In the genomic region with DNA sequence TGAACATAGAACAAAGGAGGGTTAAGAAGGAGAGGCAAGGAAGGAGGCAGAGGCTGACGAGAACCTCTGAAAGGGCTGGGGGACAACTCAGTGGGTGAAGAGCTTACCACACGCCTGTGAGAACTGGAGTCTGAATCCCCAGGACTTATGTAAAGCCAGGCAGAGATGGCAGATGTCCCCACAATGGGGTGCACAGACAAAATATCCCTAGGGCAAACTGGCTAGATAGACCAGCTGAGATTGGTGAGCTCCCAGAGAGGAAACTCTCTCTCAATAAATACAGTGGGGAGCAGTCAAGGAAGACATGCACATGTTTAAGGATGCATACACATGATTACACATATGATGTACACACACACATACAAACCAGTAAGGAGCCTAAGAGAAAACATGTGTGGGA, we compare ENCODE assay signal across 29 mouse cellular contexts. TPM values are rescaled to one million over a fixed set of nuclear protein-coding genes. Genes with fewer than 3 reads are reported as not detected.
DNase-seq lines count a peak whose midpoint lies in the region; ATAC-seq lines count a peak whose summit lies in the region.
"Had no signal": no experiment of that assay in that cellular context is flagged by ENCODE, and none has a peak within 500 bp of the region (broad histone marks: within the 10 kb centered on the region; RNA-seq: fewer than 3 reads in every experiment).

No protein-coding gene starts in this region.

- peaks cover 17% of the 10 kb centered on the region for H3K4me1 ChIP-seq in forebrain, embryonic 12.5 days
- no peaks in the 10 kb centered on the region for H3K4me1 ChIP-seq in forebrain, embryonic 11.5 days (replicated peaks; ENCODE audit: control insufficient read depth, insufficient read depth, low read length)
- no peaks in the 10 kb centered on the region for H3K4me1 ChIP-seq in midbrain, embryonic 11.5 days (ENCODE audit: control insufficient read depth, insufficient read depth, low read length)
- no peaks in the 10 kb centered on the region for H3K4me1 ChIP-seq in midbrain, embryonic 16.5 days (ENCODE audit: control insufficient read depth, insufficient read depth, low read length)
- H3K4me1 ChIP-seq in limb, embryonic 10.5 days, result peaks cover 43% of the 10 kb centered on the region

- ATAC-seq in forebrain, embryonic 12.5 days (ENCODE audit: low FRiP score), result no peak
- ATAC-seq in forebrain, embryonic 11.5 days (replicated peaks; ENCODE audit: low FRiP score), result no peak
- no peak for ATAC-seq in midbrain, embryonic 11.5 days (ENCODE audit: low FRiP score)
- ATAC-seq in midbrain, embryonic 16.5 days, result no peak
- ATAC-seq: intestine, embryonic 16.5 days; Patski had no signal

- H3K9me3 ChIP-seq in forebrain, embryonic 12.5 days, result no peaks in the 10 kb centered on the region
- H3K9me3 ChIP-seq in forebrain, embryonic 11.5 days (ENCODE audit: control insufficient read depth, low read length), result no peaks in the 10 kb centered on the region
- no peaks in the 10 kb centered on the region for H3K9me3 ChIP-seq in midbrain, embryonic 11.5 days (ENCODE audit: control insufficient read depth, low read length)
- no peaks in the 10 kb centered on the region for H3K9me3 ChIP-seq in midbrain, embryonic 16.5 days (replicated peaks; ENCODE audit: control insufficient read depth, low read length, poor library complexity, severe bottlenecking)
- no peaks in the 10 kb centered on the region for H3K9me3 ChIP-seq in limb, embryonic 10.5 days (replicated peaks)
- H3K9me3 ChIP-seq: embryonic facial prominence, embryonic 15.5 days; heart, embryonic 15.5 days; hindbrain, embryonic 15.5 days had no signal

- H3K4me3 ChIP-seq in forebrain, embryonic 12.5 days (replicated peaks), result no peak overlapping the region
- no peak overlapping the region for H3K4me3 ChIP-seq in forebrain, embryonic 11.5 days (ENCODE audit: low read depth, low read length)
- H3K4me3 ChIP-seq in midbrain, embryonic 11.5 days (ENCODE audit: low read depth, low read length), result no peak overlapping the region
- no peak overlapping the region for H3K4me3 ChIP-seq in midbrain, embryonic 16.5 days (ENCODE audit: low read depth, low read length)
- no peak overlapping the region for H3K4me3 ChIP-seq in limb, embryonic 10.5 days
- H3K4me3 ChIP-seq: embryonic facial prominence, embryonic 15.5 days; gastrocnemius, adult 2 months; heart, embryonic 15.5 days; hindbrain, embryonic 15.5 days had no signal

- H3K27me3 ChIP-seq in forebrain, embryonic 12.5 days, result no peaks in the 10 kb centered on the region
- H3K27me3 ChIP-seq in forebrain, embryonic 11.5 days (ENCODE audit: control insufficient read depth, insufficient read depth, low read length), result no peaks in the 10 kb centered on the region
- H3K27me3 ChIP-seq in midbrain, embryonic 11.5 days (ENCODE audit: control insufficient read depth, insufficient read depth, low read length), result no peaks in the 10 kb centered on the region
- no peaks in the 10 kb centered on the region for H3K27me3 ChIP-seq in midbrain, embryonic 16.5 days (ENCODE audit: control insufficient read depth, insufficient read depth, low read depth, low read length)
- no peaks in the 10 kb centered on the region for H3K27me3 ChIP-seq in limb, embryonic 10.5 days (ENCODE audit: low read depth, poor library complexity, severe bottlenecking)
- H3K27me3 ChIP-seq: embryonic facial prominence, embryonic 15.5 days; heart, embryonic 15.5 days; hindbrain, embryonic 15.5 days; Patski had no signal

- H3K36me3 ChIP-seq in forebrain, embryonic 12.5 days (replicated peaks), result no peaks in the 10 kb centered on the region
- no peaks in the 10 kb centered on the region for H3K36me3 ChIP-seq in forebrain, embryonic 11.5 days (ENCODE audit: control insufficient read depth, insufficient read depth, low read length)
- H3K36me3 ChIP-seq in midbrain, embryonic 11.5 days (ENCODE audit: control insufficient read depth, insufficient read depth, low read length), result no peaks in the 10 kb centered on the region
- H3K36me3 ChIP-seq in midbrain, embryonic 16.5 days (ENCODE audit: control insufficient read depth, insufficient read depth, low read length), result no peaks in the 10 kb centered on the region
- no peaks in the 10 kb centered on the region for H3K36me3 ChIP-seq in limb, embryonic 10.5 days
- H3K36me3 ChIP-seq: embryonic facial prominence, embryonic 15.5 days; heart, embryonic 15.5 days; hindbrain, embryonic 15.5 days had no signal

- H3K9ac ChIP-seq in forebrain, embryonic 12.5 days, result no peak overlapping the region
- H3K9ac ChIP-seq in forebrain, embryonic 11.5 days (ENCODE audit: low read length), result no peak overlapping the region
- no peak overlapping the region for H3K9ac ChIP-seq in midbrain, embryonic 11.5 days (ENCODE audit: low read length)
- no peak overlapping the region for H3K9ac ChIP-seq in midbrain, embryonic 16.5 days (ENCODE audit: low read depth, low read length)
- H3K9ac ChIP-seq: embryonic facial prominence, embryonic 15.5 days; heart, embryonic 15.5 days; hindbrain, embryonic 15.5 days had no signal

- H3K27ac ChIP-seq in forebrain, embryonic 12.5 days, result 0 out of 2 replicates have a peak overlapping the region, but pooled peaks have one; percentile 19
- no peak overlapping the region for H3K27ac ChIP-seq in forebrain, embryonic 11.5 days (ENCODE audit: low read depth, low read length)
- no peak overlapping the region for H3K27ac ChIP-seq in midbrain, embryonic 11.5 days (ENCODE audit: low read depth, low read length)
- H3K27ac ChIP-seq in midbrain, embryonic 16.5 days (ENCODE audit: low read length), result no peak overlapping the region
- peak overlapping the region; percentile 82 for H3K27ac ChIP-seq in limb, embryonic 10.5 days
- H3K27ac ChIP-seq: embryonic facial prominence, embryonic 15.5 days; gastrocnemius, adult 2 months; heart, embryonic 15.5 days; hindbrain, embryonic 15.5 days had no signal

- intact Hi-C loops in gastrocnemius, postnatal 36 days (cut with DNase I), result loop anchor here (2.0 kb wide), 1 partner anchor 57 kb away; no protein-coding TSS in a partner anchor

- no peak overlapping the region for H3K4me2 ChIP-seq in forebrain, embryonic 12.5 days
- H3K4me2 ChIP-seq in forebrain, embryonic 11.5 days (ENCODE audit: low read depth, low read length, severe bottlenecking), result no peak overlapping the region
- no peak overlapping the region for H3K4me2 ChIP-seq in midbrain, embryonic 11.5 days
- H3K4me2 ChIP-seq in midbrain, embryonic 16.5 days (ENCODE audit: low read length), result no peak overlapping the region
- H3K4me2 ChIP-seq: embryonic facial prominence, embryonic 15.5 days; heart, embryonic 15.5 days; hindbrain, embryonic 15.5 days; liver, embryonic 11.5 days had no signal

- 10% methylated on average over 2 of the region's 2 CpGs for WGBS in forebrain, embryonic 12.5 days
- 38% methylated on average over 2 of the region's 2 CpGs for WGBS in forebrain, embryonic 11.5 days
- 22% methylated on average over 2 of the region's 2 CpGs for WGBS in midbrain, embryonic 11.5 days
- WGBS in midbrain, embryonic 16.5 days, result 7% methylated on average over 2 of the region's 2 CpGs
- 59% methylated on average over 2 of the region's 2 CpGs for WGBS in limb, embryonic 10.5 days

- no peak for DNase-seq in forebrain, embryonic 11.5 days (ENCODE audit: low spot score)
- DNase-seq in midbrain, embryonic 11.5 days (ENCODE audit: low spot score, missing footprints), result peak; percentile 75
- no peak for DNase-seq in limb, embryonic 10.5 days (ENCODE audit: low spot score)
- no peak for DNase-seq in gastrocnemius, postnatal 36 days
- DNase-seq in right cerebral cortex, postnatal 10 days (ENCODE audit: low spot score in 2 of 2), result no peak
- DNase-seq: adrenal gland, postnatal 36 days; gastrocnemius, adult 2 months; heart, postnatal 36 days; kidney, adult 9 months; kidney, postnatal 14 days; left cerebral cortex, postnatal 4 days; thymus, adult 2 months had no signal

RNA-seq across cellular contexts. Expression of a gene that starts 10.0 kb away (rescaled TPM):
- 0.29 and 0.47 TPM in 2 replicates for polyA plus RNA-seq in forebrain, embryonic 12.5 days (2016; fragmentation: Nextera tagmentation; extraction: Ambion mirVana)
- 0.31 and 0.33 TPM in 2 replicates for polyA plus RNA-seq in forebrain, embryonic 11.5 days (2014; fragmentation: Nextera tagmentation; extraction: Ambion mirVana)
- 0.18 and 0.50 TPM in 2 replicates for polyA plus RNA-seq in midbrain, embryonic 11.5 days (2014; fragmentation: Nextera tagmentation; extraction: Ambion mirVana)
- polyA plus RNA-seq in midbrain, embryonic 16.5 days (2015; fragmentation: Nextera tagmentation; extraction: Ambion mirVana), result 1.3 and 1.5 TPM in 2 replicates
- polyA plus RNA-seq in limb, embryonic 10.5 days (2016; fragmentation: Nextera tagmentation; extraction: Ambion mirVana), result 0.04 TPM in 1 of 2 replicates, not detected in the other
- total RNA-seq in gastrocnemius, postnatal 36 days (2021), result not detected
- total RNA-seq: ES-E14; megakaryocyte, adult 5-6 weeks had no signal
- polyA plus RNA-seq: liver, embryonic 11.5 days; Patski had no signal

RNA-seq across cellular contexts. Expression of a gene that starts 11.4 kb away (rescaled TPM):
- not detected in 2 replicates for polyA plus RNA-seq in forebrain, embryonic 12.5 days (2016; fragmentation: Nextera tagmentation; extraction: Ambion mirVana)
- not detected in 2 replicates for polyA plus RNA-seq in forebrain, embryonic 11.5 days (2014; fragmentation: Nextera tagmentation; extraction: Ambion mirVana)
- polyA plus RNA-seq in midbrain, embryonic 11.5 days (2014; fragmentation: Nextera tagmentation; extraction: Ambion mirVana), result not detected in 2 replicates
- not detected in 2 replicates for polyA plus RNA-seq in midbrain, embryonic 16.5 days (2015; fragmentation: Nextera tagmentation; extraction: Ambion mirVana)
- polyA plus RNA-seq in limb, embryonic 10.5 days (2016; fragmentation: Nextera tagmentation; extraction: Ambion mirVana), result not detected in 2 replicates
- total RNA-seq in gastrocnemius, postnatal 36 days (2021), result not detected
- total RNA-seq: adrenal gland, adult 18-20 months; adrenal gland, postnatal 36 days; gastrocnemius, adult 2 months; layer of hippocampus, adult 18-20 months; layer of hippocampus, postnatal 14 days; left cerebral cortex, adult 8-10 months; left cerebral cortex, postnatal 4 days; megakaryocyte, adult 5-6 weeks had no signal
- polyA plus RNA-seq: cerebellum, adult 2 months; embryonic facial prominence, embryonic 15.5 days; frontal cortex, adult 2 months; hindbrain, embryonic 15.5 days; intestine, embryonic 16.5 days; Patski; stomach, embryonic 16.5 days had no signal

Comparison
In these comparisons a context has a peak if more than half of its experiments do, and no peak if none do; other contexts are left out.
1. H3K27ac ChIP-seq: peak in forebrain, embryonic 12.5 days (single experiment) and limb, embryonic 10.5 days (single experiment); none in forebrain, embryonic 11.5 days (single experiment), midbrain, embryonic 11.5 days (single experiment) and midbrain, embryonic 16.5 days (single experiment).